Mouse (Mus musculus): ENCODE measurements around the gene Ier5. TPM values are rescaled to one million over a fixed set of nuclear protein-coding genes. Genes with fewer than 3 reads are reported as not detected.

The Ier5 gene
- total RNA-seq (2021) = 10 to 100 TPM; 17.9 to 19.8 TPM
- long read RNA-seq, experiment 1, transcript Ier5-201 (1 exons, 3,276 nt) = major isoform, 38 of 38 reads
- long read RNA-seq, experiment 1, partial matches to known transcripts = 0 of 38 reads
- long read RNA-seq, experiment 1, other reads (novel, unspliced or antisense) = 0 of 38 reads
- long read RNA-seq, experiment 2, transcript Ier5-201 (1 exons, 3,276 nt) = major isoform, 30 of 30 reads
- long read RNA-seq, experiment 2, partial matches to known transcripts = 0 of 30 reads
- long read RNA-seq, experiment 2, other reads (novel, unspliced or antisense) = 0 of 30 reads

DNA sequence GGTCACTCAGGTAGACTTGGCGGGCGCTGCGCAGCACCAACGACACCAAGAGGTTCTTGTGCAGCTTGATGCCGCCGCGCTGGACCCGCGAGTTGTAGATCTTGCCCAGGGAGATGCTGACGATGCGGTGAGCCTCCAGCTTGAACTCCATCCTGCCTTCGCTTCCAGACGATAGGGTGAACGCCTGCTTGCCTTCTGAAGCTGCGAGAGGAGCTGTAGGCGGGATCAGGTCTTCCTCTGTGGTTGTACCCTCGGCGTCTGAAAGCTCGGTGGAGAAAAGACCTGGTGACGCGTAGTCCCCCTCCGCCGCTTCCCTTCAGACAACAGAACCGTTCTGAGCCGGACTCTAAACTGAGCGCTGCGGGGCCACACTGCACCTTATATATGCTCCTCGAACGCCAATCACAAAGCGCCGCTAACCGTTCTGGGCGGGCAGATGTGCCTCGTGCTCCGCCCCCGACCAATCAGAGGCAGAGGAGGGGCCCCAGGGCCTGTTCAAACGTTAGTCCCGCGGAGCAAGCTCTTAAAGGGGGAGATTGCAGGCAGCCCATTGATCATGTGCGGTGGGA, at the start of gene Ier5:
Gene Ier5 (minus strand): TSS at position 357 of the 569 bp plus-strand sequence.
- DNase-seq (ENCODE audit: low spot score in 2 of 2) = peak; percentile 98

DNA sequence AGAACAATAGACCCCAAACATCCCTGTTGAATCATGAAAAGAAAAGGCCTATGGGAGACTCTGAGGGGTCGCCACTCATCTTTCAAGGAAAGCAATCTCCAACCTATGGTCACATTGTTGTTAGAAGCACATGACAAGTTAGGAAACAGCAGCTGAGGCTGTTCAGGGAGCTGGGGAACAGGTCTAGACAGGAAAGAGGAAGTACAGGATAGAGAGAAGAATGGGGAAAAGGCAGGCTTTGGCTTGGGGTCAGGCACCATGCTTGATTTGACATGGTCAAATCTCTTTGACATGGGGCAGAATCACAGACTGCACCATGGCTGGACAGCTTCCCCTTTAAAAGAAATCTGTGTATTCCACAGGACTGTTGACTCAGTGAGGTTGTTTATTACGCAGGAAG, 47.8 kb upstream of the Ier5 start:
- no peak for DNase-seq (ENCODE audit: low spot score in 2 of 2)

GRCm38 (mm10) chr1:155146572-155146980, 47.1 kb upstream of the Ier5 start, which contains the start of gene Mr1:
Mr1 (minus strand) TSS chr1:155146814.
- DNase-seq (ENCODE audit: low spot score in 2 of 2) = peak; percentile 17 to 79

- no peak for DNase-seq (ENCODE audit: low spot score in 2 of 2)
These were observed 46.2 kb upstream of the Ier5 start for GRCm38 (mm10) chr1:155145620-155146019.

- DNase-seq (ENCODE audit: low spot score in 2 of 2) = peak; percentile 29 to 67
These were observed 40.6 kb upstream of the Ier5 start for GRCm38 (mm10) chr1:155140076-155140475.

- no peak for DNase-seq (ENCODE audit: low spot score in 2 of 2)
These were observed 39.4 kb upstream of the Ier5 start for GRCm38 (mm10) chr1:155138795-155139194.

DNA sequence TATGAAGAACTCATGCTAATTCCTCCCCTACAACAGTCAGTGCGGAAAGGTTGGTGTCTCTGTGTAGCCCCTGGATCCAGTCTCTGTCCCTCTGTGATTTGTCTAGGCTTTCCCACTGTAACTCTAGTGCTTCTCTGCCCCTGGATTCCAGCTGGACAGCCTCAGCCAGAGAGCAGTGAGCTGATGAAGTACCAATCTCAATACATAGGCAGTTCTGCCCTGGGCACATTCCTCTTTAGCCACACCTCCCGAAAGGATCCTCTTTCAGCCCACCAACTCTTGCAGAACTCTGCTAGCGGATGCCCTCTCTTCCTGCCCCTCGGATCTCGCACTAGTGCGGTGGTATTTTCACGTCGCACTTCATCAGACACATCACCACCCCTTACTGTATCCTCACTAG, 35.4 kb upstream of the Ier5 start:
- no peak for DNase-seq (ENCODE audit: low spot score in 2 of 2)

GRCm38 (mm10) chr1:155127429-155127934, 28.0 kb upstream of the Ier5 start:
- no peak for DNase-seq (ENCODE audit: low spot score in 2 of 2)

DNA sequence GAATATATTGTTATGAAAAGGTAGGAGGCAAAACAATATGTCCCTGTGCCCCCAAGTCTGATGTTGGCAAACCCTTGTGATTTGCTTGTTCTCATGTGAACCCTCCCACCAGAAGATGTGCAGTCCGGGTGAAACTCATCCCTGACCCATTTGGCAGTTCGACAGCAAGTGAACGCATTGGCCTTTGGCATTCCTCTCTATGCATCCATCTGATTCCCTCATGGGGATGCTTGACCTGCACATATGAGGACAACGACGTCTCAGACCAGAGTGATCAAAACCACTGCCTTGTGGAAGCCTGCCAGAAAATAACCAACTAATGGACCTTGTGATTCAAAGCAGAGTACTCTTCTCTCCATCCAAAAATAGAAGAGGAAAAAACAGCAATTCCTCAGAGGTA, 27.3 kb upstream of the Ier5 start:
- DNase-seq (ENCODE audit: low spot score in 2 of 2) = no peak

- no peak for DNase-seq (ENCODE audit: low spot score in 2 of 2)
These were observed 25.0 kb upstream of the Ier5 start for GRCm38 (mm10) chr1:155124397-155124796.

- peak; percentile 55 to 65 for DNase-seq (ENCODE audit: low spot score in 2 of 2)
These were observed 22.8 kb upstream of the Ier5 start for GRCm38 (mm10) chr1:155121977-155122939.

- no peak for DNase-seq (ENCODE audit: low spot score in 2 of 2)
These were observed 20.3 kb upstream of the Ier5 start for GRCm38 (mm10) chr1:155119719-155120118.

- DNase-seq (ENCODE audit: low spot score in 2 of 2) = no peak
These were observed 14.5 kb upstream of the Ier5 start for GRCm38 (mm10) chr1:155113946-155114345.

- DNase-seq (ENCODE audit: low spot score in 2 of 2) = no peak
These were observed 13.4 kb upstream of the Ier5 start for GRCm38 (mm10) chr1:155112875-155113274.

GRCm38 (mm10) chr1:155112118-155112517, 12.7 kb upstream of the Ier5 start:
- no peak for DNase-seq (ENCODE audit: low spot score in 2 of 2)

GRCm38 (mm10) chr1:155111491-155111890, 12.1 kb upstream of the Ier5 start:
- DNase-seq (ENCODE audit: low spot score in 2 of 2) = no peak

- DNase-seq (ENCODE audit: low spot score in 2 of 2) = no peak
These were observed 10.2 kb upstream of the Ier5 start for GRCm38 (mm10) chr1:155109387-155110350.

DNA sequence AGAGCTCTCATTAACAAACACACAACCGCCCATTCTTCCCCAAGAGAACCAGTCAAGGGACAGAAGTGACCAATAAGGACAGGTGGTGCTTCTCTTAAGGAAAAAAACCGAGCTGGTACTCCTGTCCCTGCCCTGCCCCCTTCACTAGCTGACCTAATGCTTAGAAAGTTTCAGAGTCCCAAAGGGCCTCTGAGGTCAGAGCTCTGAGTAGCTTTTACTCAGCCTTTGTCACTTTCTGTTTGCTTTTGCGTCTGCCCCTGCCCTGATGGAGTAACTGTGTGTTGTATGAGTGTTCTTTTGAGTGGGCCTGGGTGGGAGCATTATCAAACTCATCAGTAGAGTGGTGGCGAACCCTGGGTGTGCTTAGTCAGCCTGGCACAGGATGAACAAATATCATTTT, 9.0 kb upstream of the Ier5 start:
- DNase-seq (ENCODE audit: low spot score in 2 of 2) = no peak

- DNase-seq (ENCODE audit: low spot score in 2 of 2) = no peak
These were observed 8.4 kb upstream of the Ier5 start for GRCm38 (mm10) chr1:155107843-155108242.

DNA sequence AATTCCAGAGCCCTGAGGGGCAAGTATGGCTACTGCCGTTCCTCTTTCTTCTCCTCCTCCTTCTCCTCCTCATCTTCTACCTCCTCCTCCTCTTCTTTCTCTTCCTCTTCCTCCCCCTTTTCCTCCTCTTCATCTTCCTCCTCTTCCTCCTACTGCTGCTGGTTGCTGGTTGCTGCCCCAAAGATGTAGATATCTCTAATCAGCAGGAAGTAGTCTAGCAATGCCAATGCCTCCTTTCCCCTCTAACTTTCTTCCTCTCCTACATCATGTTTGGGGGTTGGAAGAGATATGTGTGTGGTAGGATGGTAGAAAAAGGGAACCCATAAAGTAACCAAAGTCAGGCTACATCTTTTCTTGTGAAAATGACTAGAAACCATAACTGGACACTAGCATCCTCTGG, 6.9 kb upstream of the Ier5 start:
- DNase-seq (ENCODE audit: low spot score in 2 of 2) = no peak

Data from layer of hippocampus, postnatal 14 days (tissue).